Mouse (Mus musculus) layer of hippocampus, postnatal 14 days (tissue): ENCODE measurements around the gene Dcaf4. TPM values are rescaled to one million over a fixed set of nuclear protein-coding genes. Genes with fewer than 3 reads are reported as not detected.

Experiments used
- total RNA-seq, 2 experiments: library from RNA; stranded (reverse); gene quantifications; 2 replicates each; pipeline ENCODE4 v1.2.3; 2021

The Dcaf4 gene
- total RNA-seq, 2 experiments from 2014 or later: 31.8 to 32.1 TPM

Other genes with a start within 250 kb of the Dcaf4 start
- 10 to 100 TPM; 26.4 to 27.8 TPM for gene Dpf3, start 32.8 kb upstream of the Dcaf4 start, total RNA-seq
- gene Zfyve1, start 76.8 kb downstream of the Dcaf4 start, total RNA-seq: 10 to 100 TPM; 38.8 to 42.7 TPM
- 100 to 1,000 TPM; 118 to 121 TPM for gene Rbm25, start 110.8 kb downstream of the Dcaf4 start, total RNA-seq
- 10 to 100 TPM; 60.5 to 67.4 TPM for gene Psen1, start 167.7 kb downstream of the Dcaf4 start, total RNA-seq
- gene Papln, start 243.2 kb downstream of the Dcaf4 start, total RNA-seq: 1 to 10 TPM; 1.4 to 3.7 TPM